Mouse (Mus musculus) hindbrain, embryonic 13.5 days (tissue): Measurements from ENCODE around the gene Dcakd. TPM values are rescaled to one million over a fixed set of nuclear protein-coding genes. Genes with fewer than 3 reads are reported as not detected.
A peak's percentile ranks its signal among the peaks of the same experiment; 100 is the strongest.

Source experiments
- ATAC-seq: fragments of 200-750 bp; cut with Nextera tagmentation; 2 replicates; pipeline ENCODE4 v1.8.0; 2017; ENCODE audit warnings: moderate TSS enrichment; ENCODE audit not compliant: low FRiP score
- H3K27ac ChIP-seq: fragments of 300-500 bp; sonication (generic); 2 replicates; pipeline ENCODE4 v1.5.1; 2015; ENCODE audit warnings: inconsistent platforms, mild to moderate bottlenecking, moderate library complexity
- H3K27me3 ChIP-seq: fragments of 300-500 bp; sonication (generic); 2 replicates; pipeline ENCODE4 v1.6.1; 2015; ENCODE audit warnings: mild to moderate bottlenecking, inconsistent platforms
- H3K36me3 ChIP-seq: fragments of 300-500 bp; sonication (generic); 2 replicates; pipeline ENCODE4 v1.6.1; 2015; ENCODE audit warnings: mild to moderate bottlenecking, inconsistent platforms
- H3K4me1 ChIP-seq: fragments of 300-500 bp; sonication (generic); replicated peaks from 2 replicates; pipeline ENCODE4 v1.6.1; 2015; ENCODE audit warnings: inconsistent platforms
- H3K4me2 ChIP-seq: fragments of 300-500 bp; sonication (generic); 2 replicates; pipeline ENCODE4 v1.6.1; 2015; ENCODE audit warnings: inconsistent platforms, mild to moderate bottlenecking, moderate library complexity
- H3K4me3 ChIP-seq: fragments of 300-500 bp; sonication (generic); 2 replicates; pipeline ENCODE4 v1.5.1; 2015; ENCODE audit warnings: mild to moderate bottlenecking, inconsistent platforms
- H3K9ac ChIP-seq: fragments of 300-500 bp; sonication (generic); 2 replicates; pipeline ENCODE4 v1.6.1; 2015; ENCODE audit warnings: mild to moderate bottlenecking, inconsistent platforms
- H3K9me3 ChIP-seq: fragments of 300-500 bp; sonication (generic); 2 replicates; pipeline ENCODE4 v1.6.1; 2016; ENCODE audit warnings: inconsistent platforms
- WGBS: fragments of 180-500 bp; shearing (Covaris S2); methylation state at CpG from one replicate; pipeline ENCODE4 v1.1.7; 2015; 5-methylcytosine and 5-hydroxymethylcytosine counted together
- polyA plus RNA-seq: library from polyadenylated mRNA; unstranded; fragments of >200 nt; fragmentation: Nextera tagmentation; extraction: Ambion mirVana; gene quantifications from 2 replicates; pipeline ENCODE4 v1.2.1, GENCODE M21; 2015

The Dcakd gene
- polyA plus RNA-seq, 1 experiment from 2014 or later: 165 TPM

DNA sequence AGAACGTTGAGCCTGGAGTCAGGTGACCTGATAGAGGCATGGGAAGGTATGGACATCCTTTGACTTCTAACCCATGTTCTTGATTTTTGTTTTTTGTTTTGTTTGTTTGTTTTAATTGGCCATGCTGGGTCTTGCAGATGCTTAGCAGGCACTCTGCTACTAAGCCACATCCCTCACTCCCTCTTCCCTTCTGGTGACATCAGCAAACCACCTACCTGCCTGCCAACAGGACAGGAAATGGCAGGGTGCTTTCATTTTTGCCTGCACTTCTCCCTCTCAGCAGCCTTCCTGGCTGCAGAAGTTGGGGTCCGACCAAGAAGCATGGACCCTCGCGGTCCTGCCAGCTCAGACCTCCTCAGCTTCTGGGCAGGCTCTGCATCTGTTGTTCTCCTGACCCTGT is 67.1 kb downstream of the Dcakd start:
- Histone ChIP-seq H3K9ac (no peak overlapping the region), H3K27me3 (0 out of 2 replicates have a peak, but pooled peaks cover 20% of the 10 kb centered on the region), H3K27ac (no peak overlapping the region), H3K36me3 (no peaks in the 10 kb centered on the region), H3K4me3 (no peak overlapping the region), H3K4me1 (peaks cover 52% of the 10 kb centered on the region), H3K4me2 (no peak overlapping the region), H3K9me3 (no peaks in the 10 kb centered on the region)
- 96% methylated on average over 4 of the region's 4 CpGs for WGBS
- no peak for ATAC-seq

DNA sequence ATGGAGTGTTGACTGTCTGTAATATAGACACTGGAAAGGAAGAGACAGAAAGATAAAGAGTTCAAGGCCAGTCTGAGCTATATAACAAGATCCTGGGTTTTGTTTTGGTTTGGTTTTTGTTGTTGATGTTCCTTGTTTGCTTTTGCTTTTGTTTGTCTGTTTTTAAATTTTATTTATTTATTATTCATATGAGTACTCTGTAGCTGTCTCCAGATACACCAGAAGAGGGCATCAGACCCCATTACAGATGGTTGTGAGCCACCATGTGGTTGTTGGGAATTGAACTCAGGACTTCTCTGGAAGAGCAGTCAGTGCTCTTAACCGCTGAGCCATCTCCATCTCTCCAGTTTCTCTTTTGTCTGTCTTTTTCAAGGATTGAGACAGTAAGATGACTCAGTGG is 69.3 kb downstream of the Dcakd start:
- no peaks in the 10 kb centered on the region for H3K36me3 ChIP-seq
- H3K27ac ChIP-seq: no peak overlapping the region
- H3K9ac ChIP-seq: no peak overlapping the region
- H3K4me2 ChIP-seq: no peak overlapping the region
- 92% methylated on average over 1 of the region's 1 CpGs for WGBS
- H3K4me3 ChIP-seq: no peak overlapping the region
- H3K9me3 ChIP-seq: no peaks in the 10 kb centered on the region
- H3K27me3 ChIP-seq: peaks cover 22% of the 10 kb centered on the region; the same call in 1 of the 2 replicates
- ATAC-seq: no peak
- peaks cover 48% of the 10 kb centered on the region for H3K4me1 ChIP-seq

- ATAC-seq: no peak
- H3K36me3 ChIP-seq: no peaks in the 10 kb centered on the region
- H3K4me3 ChIP-seq: no peak overlapping the region
- H3K4me2 ChIP-seq: no peak overlapping the region
- peaks cover 22% of the 10 kb centered on the region; the same call in 1 of the 2 replicates for H3K27me3 ChIP-seq
- 75% methylated on average over 6 of the region's 6 CpGs for WGBS
- H3K9ac ChIP-seq: no peak overlapping the region
- H3K4me1 ChIP-seq: peaks cover 44% of the 10 kb centered on the region
- H3K9me3 ChIP-seq: no peaks in the 10 kb centered on the region
- H3K27ac ChIP-seq: no peak overlapping the region
Measured at GRCm38 (mm10) chr11:102958431-102958830, 69.7 kb downstream of the Dcakd start.

DNA sequence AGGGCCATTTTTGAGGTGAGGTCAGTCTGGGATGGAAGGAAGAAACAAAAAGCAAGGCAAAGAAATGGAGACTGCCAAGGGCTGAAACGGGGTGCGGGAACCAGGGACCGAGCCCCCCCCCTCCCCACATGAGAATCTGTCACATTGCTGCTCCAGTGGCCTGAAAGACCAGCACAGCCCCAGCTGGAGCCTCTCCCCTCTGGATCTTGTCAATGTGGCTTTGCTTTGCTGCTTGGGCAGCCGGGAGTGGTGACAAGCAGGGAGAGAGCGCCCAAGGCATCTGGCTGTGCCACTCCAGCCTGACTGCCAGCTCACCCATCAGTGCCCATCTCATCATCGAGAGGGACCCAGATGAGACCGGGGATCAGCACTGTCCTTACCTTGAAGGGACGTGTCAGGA is 70.4 kb downstream of the Dcakd start:
- H3K4me2 ChIP-seq: no peak overlapping the region
- H3K9ac ChIP-seq: peak overlapping the region; percentile 43; the same call in 1 of the 2 replicates
- peaks cover 22% of the 10 kb centered on the region; the same call in 1 of the 2 replicates for H3K27me3 ChIP-seq

DNA sequence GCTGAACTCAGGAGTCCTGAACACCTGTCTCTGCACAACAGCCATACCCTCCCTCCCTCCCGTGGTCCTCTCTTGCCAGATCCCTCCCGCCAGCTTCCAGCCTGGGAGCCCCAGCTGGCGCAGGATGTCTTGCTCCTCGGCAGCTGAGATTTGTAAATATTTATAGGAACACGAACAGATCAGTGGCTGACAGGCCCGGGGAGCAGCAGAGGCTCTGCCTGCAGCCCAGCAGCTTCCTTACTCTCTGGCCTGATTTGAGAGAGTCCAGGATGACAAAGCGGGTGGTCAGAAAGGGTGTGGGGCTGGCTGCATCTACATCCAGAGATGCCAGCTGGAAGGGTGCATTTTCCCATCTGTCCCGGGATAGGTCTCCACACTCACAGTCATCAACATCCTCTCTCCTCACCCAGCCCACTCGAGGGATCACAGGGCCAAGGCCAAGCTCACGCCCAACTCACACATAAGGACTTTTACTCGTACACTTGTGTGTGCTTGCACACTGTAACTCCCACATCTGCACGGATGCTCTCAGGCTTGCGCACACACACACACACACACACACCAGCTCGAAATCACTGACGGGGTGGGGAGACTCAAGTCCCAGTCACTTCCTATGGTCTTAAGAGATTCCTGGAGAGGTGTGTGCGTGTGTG is 71.0 kb downstream of the Dcakd start:
- H3K4me2 ChIP-seq: no peak overlapping the region
- peak; percentile 19; the same call in 1 of the 2 replicates for ATAC-seq
- peaks cover 46% of the 10 kb centered on the region for H3K4me1 ChIP-seq
- no peaks in the 10 kb centered on the region for H3K36me3 ChIP-seq
- peak overlapping the region; percentile 74 for H3K27ac ChIP-seq
- peaks cover 22% of the 10 kb centered on the region; the same call in 1 of the 2 replicates for H3K27me3 ChIP-seq
- peak overlapping the region; percentile 43; the same call in 1 of the 2 replicates for H3K9ac ChIP-seq
- H3K9me3 ChIP-seq: no peaks in the 10 kb centered on the region
- H3K4me3 ChIP-seq: no peak overlapping the region
- WGBS: 44% methylated on average over 16 of the region's 16 CpGs

More for the DNA sequence above, 70.4 kb downstream of the Dcakd start:
- H3K27ac ChIP-seq: peak overlapping the region; percentile 74
- 74% methylated on average over 8 of the region's 8 CpGs for WGBS
- H3K4me1 ChIP-seq: peaks cover 44% of the 10 kb centered on the region
- no peaks in the 10 kb centered on the region for H3K9me3 ChIP-seq
- no peaks in the 10 kb centered on the region for H3K36me3 ChIP-seq
- ATAC-seq: no peak
- H3K4me3 ChIP-seq: no peak overlapping the region

GRCm38 (mm10) chr11:102952922-102953321 is 75.2 kb downstream of the Dcakd start:
- Histone ChIP-seq H3K27me3 (peaks cover 54% of the 10 kb centered on the region), H3K36me3 (no peaks in the 10 kb centered on the region), H3K4me2 (no peak overlapping the region), H3K27ac (peak overlapping the region; percentile 6; the same call in 1 of the 2 replicates), H3K4me1 (peaks cover 50% of the 10 kb centered on the region), H3K4me3 (no peak overlapping the region), H3K9me3 (no peaks in the 10 kb centered on the region), H3K9ac (no peak overlapping the region)
- peak; percentile 50; the same call in 1 of the 2 replicates for ATAC-seq
- WGBS: 12% methylated on average over 6 of the region's 6 CpGs

- Histone ChIP-seq H3K4me3 (peak overlapping the region; percentile 37), H3K27me3 (peaks cover 88% of the 10 kb centered on the region), H3K4me1 (peaks cover 57% of the 10 kb centered on the region), H3K4me2 (peak overlapping the region; percentile 65), H3K36me3 (no peaks in the 10 kb centered on the region), H3K9ac (peak overlapping the region; percentile 68), H3K27ac (peak overlapping the region; percentile 1; the same call in 1 of the 2 replicates), H3K9me3 (no peaks in the 10 kb centered on the region)
- under 1% methylated on average over 51 of the region's 51 CpGs for WGBS
- no peak for ATAC-seq
Measured at GRCm38 (mm10) chr11:102948043-102948961, 79.8 kb downstream of the Dcakd start.

- Histone ChIP-seq H3K4me1 (peaks cover 47% of the 10 kb centered on the region), H3K27ac (no peak overlapping the region), H3K4me3 (peak overlapping the region; percentile 44), H3K4me2 (peak overlapping the region; percentile 61), H3K27me3 (peaks cover 98% of the 10 kb centered on the region), H3K9ac (peak overlapping the region; percentile 64; the same call in 1 of the 2 replicates), H3K9me3 (no peaks in the 10 kb centered on the region), H3K36me3 (no peaks in the 10 kb centered on the region)
- WGBS: 7% methylated on average over 8 of the region's 8 CpGs
- no peak for ATAC-seq
Measured at GRCm38 (mm10) chr11:102946992-102947343, 81.2 kb downstream of the Dcakd start.

- H3K4me2 ChIP-seq: peak within 1 kb of the TSS; percentile 61
- peaks cover 93% of the 10 kb centered on the region for H3K27me3 ChIP-seq
- under 1% methylated on average over 81 of the region's 87 CpGs for WGBS
- H3K9me3 ChIP-seq: no peaks in the 10 kb centered on the region
- H3K4me3 ChIP-seq: peak within 1 kb of the TSS; percentile 44
- peak within 1 kb of the TSS; percentile 64 for H3K9ac ChIP-seq
- H3K4me1 ChIP-seq: peaks cover 49% of the 10 kb centered on the region
- no peaks in the 10 kb centered on the region for H3K36me3 ChIP-seq
- no peak within 1 kb of the TSS for H3K27ac ChIP-seq
- ATAC-seq: peak; percentile 40
Measured at GRCm38 (mm10) chr11:102946265-102946991, 81.7 kb downstream of the Dcakd start, which contains the start of gene C1ql1. TSS of gene C1ql1 (minus strand) at chr11:102946688.

DNA sequence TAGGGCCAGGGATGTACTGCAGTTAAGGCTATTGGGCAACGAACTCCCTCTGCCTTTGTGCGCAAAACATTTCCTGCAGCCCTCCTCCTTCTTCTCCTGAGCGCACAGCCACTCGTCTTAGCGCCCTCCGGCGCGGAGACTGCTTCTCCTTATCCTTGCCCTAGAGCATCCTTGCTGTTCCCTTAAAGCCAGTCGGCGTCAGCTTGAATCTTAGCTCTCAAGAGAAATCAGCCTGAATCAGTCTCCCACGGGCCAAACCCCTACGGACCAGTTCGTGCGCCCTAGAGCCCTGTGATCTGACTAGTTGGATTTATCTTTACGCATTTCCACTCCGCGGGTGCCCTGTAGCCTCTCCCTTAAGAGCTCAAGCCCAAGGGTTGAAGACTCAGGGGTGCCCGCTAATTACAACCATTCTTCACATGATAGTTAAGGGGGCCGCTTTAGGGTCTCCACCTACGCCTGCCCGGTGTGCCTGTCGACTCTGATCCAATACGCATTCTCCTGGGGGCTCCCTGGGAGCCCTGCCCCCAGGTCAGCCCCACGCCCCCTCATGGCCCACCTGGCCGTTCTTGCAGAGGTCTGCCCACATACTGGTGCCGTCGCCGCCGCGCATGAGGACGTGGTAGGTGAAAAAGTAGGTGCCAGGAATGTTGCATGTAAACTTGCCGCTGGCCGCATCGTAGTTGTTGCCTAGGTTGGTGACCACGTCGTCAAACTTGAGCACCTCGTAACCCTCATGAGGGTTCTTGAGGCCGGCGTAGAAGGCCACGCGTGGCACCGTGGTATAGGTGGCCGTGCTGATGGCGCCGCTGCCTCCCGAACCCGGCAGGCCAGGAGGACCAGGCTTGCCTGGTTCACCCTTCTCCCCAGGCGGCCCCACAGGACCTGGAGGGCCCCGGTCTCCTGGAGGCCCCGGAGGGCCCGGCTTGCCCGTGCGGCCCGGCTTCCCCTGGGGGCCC is 82.5 kb downstream of the Dcakd start:
- peaks cover 92% of the 10 kb centered on the region for H3K27me3 ChIP-seq
- peaks cover 56% of the 10 kb centered on the region for H3K4me1 ChIP-seq
- 1% methylated on average over 54 of the region's 54 CpGs for WGBS

More for the DNA sequence above, 82.5 kb downstream of the Dcakd start:
- ATAC-seq: no peak
- peak overlapping the region; percentile 61 for H3K4me2 ChIP-seq
- no peaks in the 10 kb centered on the region for H3K9me3 ChIP-seq
- peak overlapping the region; percentile 44 for H3K4me3 ChIP-seq
- H3K36me3 ChIP-seq: no peaks in the 10 kb centered on the region
- H3K27ac ChIP-seq: no peak overlapping the region
- H3K9ac ChIP-seq: peak overlapping the region; percentile 64
